Mouse (Mus musculus) brain, embryonic 14.5 days (tissue): ENCODE measurements around the gene Fbxl21.

Source experiments
- CTCF ChIP-seq: fragments of 200-500 bp; IDR thresholded peaks from 2 replicates; pipeline ENCODE4 v1.5.1; 2012; ENCODE audit warnings: inconsistent platforms, mild to moderate bottlenecking, moderate library complexity, borderline replicate concordance; ENCODE audit not compliant: insufficient read depth, insufficient read length; ENCODE audit errors: extremely low read depth
- POLR2A ChIP-seq: fragments of 200-500 bp; IDR thresholded peaks from 2 replicates; pipeline ENCODE4 v1.6.1; 2012; ENCODE audit warnings: mild to moderate bottlenecking, inconsistent platforms, borderline replicate concordance; ENCODE audit not compliant: poor library complexity, insufficient read depth, insufficient read length, severe bottlenecking; ENCODE audit errors: extremely low read depth

GRCm38 (mm10) chr13:56548401-56548800, 26.1 kb downstream of the Fbxl21 start, which contains the start of gene Lect2:
- TF ChIP-seq CTCF (no peak), POLR2A (no peak)
